Mouse (Mus musculus) urinary bladder, adult 2 months (tissue): Measurements from ENCODE around the gene Mup17. TPM values are rescaled to one million over a fixed set of nuclear protein-coding genes. Genes with fewer than 3 reads are reported as not detected.
A peak's percentile ranks its signal among the peaks of the same experiment; 100 is the strongest.
"Not testable (repeated sequence)": the region's sequence is repeated elsewhere in the genome, so short reads cannot be mapped to it uniquely, and the experiment has no call there.

Experiments
- DNase-seq: peaks from one replicate; pipeline ENCODE4 v3.0.0; 2022; ENCODE audit warnings: low spot score
- polyA plus RNA-seq: library from polyadenylated mRNA; depleted of rRNA; stranded (reverse); fragments of >200 nt; gene quantifications from 2 replicates; pipeline ENCODE4 v1.2.3, GENCODE M21; 2012; rRNA removed

Gene Mup17
- polyA plus RNA-seq, result not detected in 2 replicates

DNA sequence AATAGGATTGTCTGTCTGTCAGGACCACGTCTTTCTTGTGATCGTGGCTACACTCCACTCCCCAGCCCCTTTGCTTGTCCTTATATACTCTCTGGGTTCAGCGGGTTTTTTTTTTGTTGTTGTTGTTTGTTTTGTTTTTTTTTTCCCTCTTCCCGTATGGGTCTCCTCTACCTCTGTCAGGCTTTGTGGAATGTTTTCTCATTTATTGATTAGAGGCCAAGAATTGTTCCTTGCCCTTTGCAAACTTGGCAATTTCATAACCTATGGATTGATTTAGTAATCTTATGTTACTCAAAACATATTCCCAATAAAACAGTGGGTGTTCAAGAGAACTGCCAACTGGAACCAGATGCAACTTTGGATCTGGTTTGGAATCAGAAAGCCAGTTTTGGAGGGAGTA is at the start of gene Mup17:
Gene Mup17 (minus strand): TSS at position 101 of the 400 bp plus-strand sequence.
- not testable (repeated sequence) for DNase-seq

DNA sequence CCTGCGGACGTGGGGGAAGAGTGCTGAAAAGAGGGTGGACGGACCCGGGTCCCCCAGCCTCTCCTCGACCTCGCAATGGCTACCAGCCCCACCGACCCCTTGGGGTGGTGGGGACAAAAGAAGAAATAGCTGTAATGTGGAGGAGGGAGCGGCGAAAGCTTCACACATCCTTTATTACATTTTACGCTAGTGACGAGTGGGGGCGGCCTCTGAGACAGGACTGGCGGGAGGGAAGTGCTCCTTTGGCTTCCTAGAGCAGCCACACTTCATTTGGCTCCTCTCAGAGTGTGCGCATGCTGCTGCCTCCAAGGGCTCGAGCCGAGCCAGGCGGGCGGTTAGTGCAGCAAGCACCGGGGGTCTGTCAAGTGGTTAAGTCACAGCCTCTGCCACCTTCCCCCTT is 24.1 kb downstream of the Mup17 start:
- DNase-seq, result not testable (repeated sequence)

DNA sequence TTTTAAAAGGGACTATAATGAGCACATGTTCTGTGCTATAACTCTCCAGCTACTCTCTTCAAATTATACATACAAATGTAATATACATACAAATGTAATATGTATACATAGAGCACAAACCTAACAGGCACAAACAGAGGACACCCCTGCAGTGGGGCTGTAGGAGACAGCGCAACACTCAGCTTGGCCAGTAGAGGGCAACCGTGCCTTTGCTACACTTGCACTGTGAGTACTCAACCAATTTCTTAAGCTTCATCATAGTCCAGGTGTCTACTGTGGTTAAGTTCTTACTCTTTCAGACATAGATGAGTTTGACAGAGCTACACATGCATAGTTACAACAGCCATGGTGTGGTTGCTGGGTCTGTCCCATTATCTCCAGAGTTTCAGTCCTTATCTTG is 39.8 kb downstream of the Mup17 start:
- DNase-seq, result peak; percentile 25

Other genes with a start within 250 kb of the Mup17 start
- 0.07 TPM in 1 of 2 replicates, not detected in the other for gene Mup15, start 156.1 kb downstream of the Mup17 start, polyA plus RNA-seq
- gene Mup16, start 76.3 kb downstream of the Mup17 start, polyA plus RNA-seq, result not detected in 2 replicates
- gene Mup18, start 78.3 kb upstream of the Mup17 start, polyA plus RNA-seq, result 0.15 TPM in 1 of 2 replicates, not detected in the other
- not detected in 2 replicates for gene Mup19, start 186.4 kb upstream of the Mup17 start, polyA plus RNA-seq
- not detected in 2 replicates for gene Mup5, start 239.4 kb upstream of the Mup17 start, polyA plus RNA-seq